8 mouse cellular contexts compared by ENCODE assay signal in genomic region chr11:70214191-70214855, GRCm38 (mm10). TPM values are rescaled to one million over a fixed set of nuclear protein-coding genes. Genes with fewer than 3 reads are reported as not detected.
DNase-seq lines count a peak whose midpoint lies in the region; ATAC-seq and TF ChIP-seq lines count a peak whose summit lies in the region.

No protein-coding gene starts in this region.

- H3K9ac ChIP-seq in heart, embryonic 13.5 days: peak overlapping the region; percentile 48

- H3K4me1 ChIP-seq in heart, embryonic 13.5 days: peaks cover 28% of the 10 kb centered on the region

- peak overlapping the region; percentile 84 for H3K27ac ChIP-seq in left cerebral cortex, adult 2 months
- no peak overlapping the region for H3K27ac ChIP-seq in heart, embryonic 13.5 days (replicated peaks)

- H3K4me2 ChIP-seq in heart, embryonic 13.5 days: peak overlapping the region; percentile 68

- intact Hi-C loops in left cerebral cortex, adult 2 months (cut with DNase I): no loop called here
- intact Hi-C loops in left cerebral cortex, postnatal 14 days (cut with DNase I): loop anchor here (5.0 kb wide), 2 partner anchors 157 to 282 kb away; no protein-coding TSS in a partner anchor

- peaks cover 10% of the 10 kb centered on the region for H3K36me3 ChIP-seq in heart, embryonic 13.5 days

- no peak for ATAC-seq in heart, embryonic 13.5 days (ENCODE audit: extremely low read depth, insufficient number of reproducible peaks, low FRiP score, low TSS enrichment)
- no peak for ATAC-seq in erythroid progenitor cell, adult 5-6 weeks (replicated peaks; ENCODE audit: low FRiP score, poor library complexity, severe bottlenecking)

- no peaks in the 10 kb centered on the region for H3K9me3 ChIP-seq in heart, embryonic 13.5 days

- 2% methylated on average over 46 of the region's 46 CpGs for WGBS in heart, embryonic 13.5 days

- TF ChIP-seq CTCF in left cerebral cortex, adult 2 months (IDR thresholded peaks at IDR 0.05): no peak

- peak in 1 of 2 experiments; percentile 19 for DNase-seq in left cerebral cortex, adult 2 months (ENCODE audit: extremely low spot score in 1 of 2, low spot score in 2 of 2)
- no peak for DNase-seq in left cerebral cortex, postnatal 14 days (ENCODE audit: low spot score in 2 of 2)
- peak; percentile 79 for DNase-seq in cerebellum, adult 9-10 months
- DNase-seq in kidney, postnatal 14 days: peak; percentile 84
- DNase-seq in neural tube, embryonic 10.5 days (ENCODE audit: extremely low spot score, low spot score): peak; percentile 64
- DNase-seq in c-Kit-positive CD71-positive TER-119-positive erythroid progenitor cells, embryonic 14.5 days (ENCODE audit: low spot score): no peak

- peaks cover 85% of the 10 kb centered on the region for H3K27me3 ChIP-seq in heart, embryonic 13.5 days (replicated peaks)

- peak overlapping the region; percentile 40 for H3K4me3 ChIP-seq in left cerebral cortex, adult 2 months
- peak overlapping the region; percentile 46 for H3K4me3 ChIP-seq in heart, embryonic 13.5 days

RNA-seq across cellular contexts. Expression of gene Slc16a11, which starts 1.8 kb away (rescaled TPM):
- 10 to 100 TPM; 35.7 to 36.9 TPM for total RNA-seq in left cerebral cortex, adult 2 months (2021)
- total RNA-seq in left cerebral cortex, postnatal 14 days (2021): 10 to 100 TPM; 27.2 to 36.8 TPM
- 0.28 and 0.60 TPM in 2 replicates for polyA plus RNA-seq in heart, embryonic 13.5 days (2015; fragmentation: Nextera tagmentation; extraction: Ambion mirVana)
- total RNA-seq in erythroid progenitor cell, adult 5-6 weeks (2015; ENCODE audit: low replicate concordance): not detected in 2 replicates
- not detected in 2 replicates for total RNA-seq in erythroid progenitor cell, adult 5-6 weeks (2017; ENCODE audit: low replicate concordance)

RNA-seq across cellular contexts. Expression of gene Slc16a13, which starts 6.5 kb away (rescaled TPM):
- 10 to 100 TPM in 1 of 2 experiments, 1 to 10 TPM in 1; 7.5 to 10.5 TPM for total RNA-seq in left cerebral cortex, adult 2 months (2021)
- total RNA-seq in left cerebral cortex, postnatal 14 days (2021): 10 to 100 TPM in 1 of 2 experiments, 1 to 10 TPM in 1; 8.3 to 10.4 TPM
- polyA plus RNA-seq in heart, embryonic 13.5 days (2015; fragmentation: Nextera tagmentation; extraction: Ambion mirVana): 5.0 and 7.1 TPM in 2 replicates
- total RNA-seq in erythroid progenitor cell, adult 5-6 weeks (2015; ENCODE audit: low replicate concordance): 0.72 and 0.84 TPM in 2 replicates
- 0.39 and 2.3 TPM in 2 replicates for total RNA-seq in erythroid progenitor cell, adult 5-6 weeks (2017; ENCODE audit: low replicate concordance)

RNA-seq across cellular contexts. Expression of gene Bcl6b, which starts 15.3 kb away (rescaled TPM):
- total RNA-seq in left cerebral cortex, adult 2 months (2021): 1 to 10 TPM; 1.7 to 3.5 TPM
- 1 to 10 TPM; 5.1 to 5.3 TPM for total RNA-seq in left cerebral cortex, postnatal 14 days (2021)
- 17.8 and 18.3 TPM in 2 replicates for polyA plus RNA-seq in heart, embryonic 13.5 days (2015; fragmentation: Nextera tagmentation; extraction: Ambion mirVana)
- total RNA-seq in erythroid progenitor cell, adult 5-6 weeks (2015; ENCODE audit: low replicate concordance): 1.8 TPM in 1 of 2 replicates, not detected in the other
- 0.61 and 2.3 TPM in 2 replicates for total RNA-seq in erythroid progenitor cell, adult 5-6 weeks (2017; ENCODE audit: low replicate concordance)

RNA-seq across cellular contexts. Expression of gene 0610010K14Rik, which starts 23.4 kb away (rescaled TPM):
- total RNA-seq in left cerebral cortex, adult 2 months (2021): 10 to 100 TPM; 45.5 to 51.2 TPM
- 10 to 100 TPM; 41.3 to 54.2 TPM for total RNA-seq in left cerebral cortex, postnatal 14 days (2021)
- 125 and 137 TPM in 2 replicates for polyA plus RNA-seq in heart, embryonic 13.5 days (2015; fragmentation: Nextera tagmentation; extraction: Ambion mirVana)
- 31.4 and 102 TPM in 2 replicates for total RNA-seq in erythroid progenitor cell, adult 5-6 weeks (2015; ENCODE audit: low replicate concordance)
- total RNA-seq in erythroid progenitor cell, adult 5-6 weeks (2017; ENCODE audit: low replicate concordance): 14.5 and 24.2 TPM in 2 replicates

RNA-seq across cellular contexts. Expression of gene Gm21988, which starts 25.3 kb away (rescaled TPM):
- total RNA-seq in left cerebral cortex, adult 2 months (2021): 1 to 10 TPM; 4.9 to 5.3 TPM
- total RNA-seq in left cerebral cortex, postnatal 14 days (2021): 1 to 10 TPM; 5.9 to 7.3 TPM
- 9.0 and 9.5 TPM in 2 replicates for polyA plus RNA-seq in heart, embryonic 13.5 days (2015; fragmentation: Nextera tagmentation; extraction: Ambion mirVana)
- not detected in 2 replicates for total RNA-seq in erythroid progenitor cell, adult 5-6 weeks (2015; ENCODE audit: low replicate concordance)
- total RNA-seq in erythroid progenitor cell, adult 5-6 weeks (2017; ENCODE audit: low replicate concordance): 4.1 TPM in 1 of 2 replicates, not detected in the other

Comparison
In these comparisons a context has a peak if more than half of its experiments do, and no peak if none do; other contexts are left out.
1. DNase-seq: peak in cerebellum, adult 9-10 months (single experiment), kidney, postnatal 14 days (single experiment) and neural tube, embryonic 10.5 days (single experiment); none in left cerebral cortex, postnatal 14 days (0 of 2) and c-Kit-positive CD71-positive TER-119-positive erythroid progenitor cells, embryonic 14.5 days (single experiment).
2. RNA of gene Slc16a11, which starts 1.8 kb away (total RNA-seq): 35.7 to 36.9 TPM in left cerebral cortex, adult 2 months and 27.2 to 36.8 TPM in left cerebral cortex, postnatal 14 days; not detected in erythroid progenitor cell, adult 5-6 weeks; every median in the first group is over 10 times any median in the second.